Mouse (Mus musculus): ENCODE data around the gene Pou1f1.

DNA sequence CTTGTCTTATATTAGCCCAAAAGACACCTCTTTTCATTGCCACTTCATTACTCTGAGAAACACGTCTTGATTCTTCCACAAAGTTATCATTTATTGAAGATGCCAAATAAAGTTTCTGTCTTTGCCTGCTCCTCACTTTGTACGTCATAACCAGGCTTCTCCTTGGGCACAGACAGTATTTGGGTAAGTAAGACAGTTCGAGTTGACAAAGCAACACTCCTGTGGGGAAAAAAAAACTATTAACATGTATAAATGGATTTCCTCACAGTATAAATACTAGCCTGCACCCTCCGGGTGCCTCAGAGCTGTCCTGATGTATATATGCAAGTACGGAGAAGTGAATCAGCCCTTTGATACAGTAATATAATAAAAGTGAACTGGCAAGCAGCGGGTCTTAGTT is at the start of gene Pou1f1:
- TF ChIP-seq CTCF (IDR thresholded peaks at IDR 0.05; ENCODE audit: low read depth) (no peak), EP300 (IDR thresholded peaks at IDR 0.05; ENCODE audit: low read depth) (no peak)

Data from liver, postnatal 0 days (tissue).